Mouse (Mus musculus): ENCODE measurements around the gene Bbs5. TPM values are rescaled to one million over a fixed set of nuclear protein-coding genes. Genes with fewer than 3 reads are reported as not detected.

Bbs5 gene
- not detected for polyA plus RNA-seq (2017; shearing (Covaris generic))

DNA sequence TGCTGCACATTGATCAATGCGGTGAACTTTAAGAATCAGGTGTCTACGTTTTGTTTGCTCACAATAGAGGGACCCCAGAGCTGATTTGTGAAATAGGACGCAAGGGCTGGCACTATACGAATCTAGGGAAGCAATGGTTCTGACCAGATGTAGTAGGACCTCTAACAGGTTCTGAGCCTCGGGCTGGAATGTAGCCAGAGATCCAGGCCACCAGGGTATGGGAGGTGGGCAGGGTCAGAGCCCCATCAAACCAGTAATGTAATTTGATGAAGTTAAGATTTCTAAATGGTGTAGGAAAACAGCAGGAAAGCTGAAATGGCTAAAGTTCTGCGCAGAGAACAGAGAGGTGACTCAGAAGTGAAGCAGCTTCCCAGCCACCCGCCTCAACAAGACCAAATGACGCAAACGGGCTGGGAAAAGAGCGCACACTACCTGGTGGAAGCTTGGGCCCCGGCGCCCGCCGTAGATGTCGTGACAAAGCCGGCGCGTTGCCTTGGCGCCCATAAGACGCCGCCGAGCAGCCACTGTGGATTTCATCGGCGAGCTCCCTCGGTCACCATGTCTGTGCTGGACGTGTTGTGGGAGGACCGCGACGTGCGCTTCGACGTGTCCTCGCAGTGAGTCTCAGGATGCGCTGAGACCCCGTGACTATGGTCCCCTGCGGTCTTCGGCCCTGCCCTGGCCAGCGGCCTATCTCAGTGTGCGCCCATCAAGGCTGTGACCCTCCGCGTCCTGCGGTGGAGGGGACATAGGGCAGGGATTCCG lies at the start of gene Bbs5:
Bbs5 (plus strand) TSS at position 446 of the 765 bp plus-strand sequence.

DNA sequence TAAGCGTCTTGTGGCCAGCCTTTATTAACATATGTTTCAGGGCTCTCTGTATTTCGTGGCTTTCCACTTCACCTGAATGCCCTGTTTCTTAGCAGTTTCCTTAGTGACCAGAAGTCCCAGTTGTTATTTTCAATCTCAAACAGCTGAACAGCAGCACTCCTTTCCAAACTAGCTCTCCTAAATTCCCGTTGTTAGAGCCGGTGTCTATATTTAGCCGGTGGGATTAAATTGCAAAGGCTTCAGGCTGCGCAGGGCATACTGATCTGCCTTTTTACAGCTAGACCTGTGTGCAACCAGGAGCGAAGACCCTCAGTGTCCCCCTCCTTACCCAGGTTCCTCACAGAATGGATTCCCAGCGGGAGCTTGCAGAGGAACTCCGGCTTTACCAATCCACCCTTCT lies 22.9 kb downstream of the Bbs5 start, which contains the start of gene Klhl41:
Klhl41 (plus strand) TSS at position 268 of the 400 bp plus-strand sequence.

DNA sequence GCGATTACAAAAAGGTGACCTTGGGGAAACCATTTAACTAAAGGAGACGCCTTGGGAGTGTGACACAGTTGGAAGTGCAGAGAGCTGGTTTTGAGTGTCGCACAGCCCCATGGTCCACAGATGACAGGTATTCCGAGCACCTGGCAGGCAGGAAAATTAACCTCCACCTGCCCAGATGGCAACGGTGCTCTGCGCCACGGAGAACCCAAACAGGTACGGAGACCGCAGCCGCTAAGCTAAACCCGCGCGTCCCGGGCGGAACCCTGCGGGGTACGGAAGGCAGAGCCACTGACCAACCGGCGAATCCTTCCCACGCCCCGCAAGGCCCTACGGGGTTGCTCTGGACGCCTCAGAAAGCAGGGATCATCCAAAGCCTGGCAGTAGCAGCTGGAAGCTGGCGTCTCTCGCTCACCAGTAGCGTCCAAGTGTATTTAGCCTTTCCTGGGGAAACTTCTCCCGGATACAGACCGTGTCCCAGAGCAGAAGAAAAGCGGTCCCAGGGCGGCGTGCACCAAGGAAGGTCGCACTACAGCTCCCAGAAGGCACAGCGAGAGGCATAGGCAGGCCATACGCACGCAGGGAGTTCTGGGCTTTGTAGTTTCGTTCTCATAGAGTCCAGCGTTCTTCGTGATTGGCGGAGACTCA lies 66.1 kb downstream of the Bbs5 start, which contains the start of gene Fastkd1:
Fastkd1 (minus strand) TSS at position 536 of the 645 bp plus-strand sequence.

Other genes starting within 250 kb of the Bbs5 start
- 0.12 TPM for gene Lrp2, start 61.1 kb upstream of the Bbs5 start, polyA plus RNA-seq (2017; shearing (Covaris generic))
- not detected for gene Klhl41, start 22.9 kb downstream of the Bbs5 start, polyA plus RNA-seq (2017; shearing (Covaris generic))
- 10.2 TPM for gene Fastkd1, start 66.3 kb downstream of the Bbs5 start, polyA plus RNA-seq (2017; shearing (Covaris generic))
- 207 TPM for gene Ppig, start 75.4 kb downstream of the Bbs5 start, polyA plus RNA-seq (2017; shearing (Covaris generic))
- 1.1 TPM for gene Ccdc173, start 142.4 kb downstream of the Bbs5 start, polyA plus RNA-seq (2017; shearing (Covaris generic))
- gene Phospho2, start 142.5 kb downstream of the Bbs5 start, polyA plus RNA-seq (2017; shearing (Covaris generic)), result 32.0 TPM
- not detected for gene Klhl23, start 174.8 kb downstream of the Bbs5 start, polyA plus RNA-seq (2017; shearing (Covaris generic))
- 303 TPM for gene Ssb, start 214.4 kb downstream of the Bbs5 start, polyA plus RNA-seq (2017; shearing (Covaris generic))
- gene Mettl5, start 238.4 kb downstream of the Bbs5 start, polyA plus RNA-seq (2017; shearing (Covaris generic)), result 21.3 TPM

Data from naive thymus-derived CD4-positive, alpha-beta T cell, adult 5 months (primary cell).